Mouse (Mus musculus): ENCODE measurements around the gene Tm6sf1.
"Not testable (repeated sequence)": the region's sequence is repeated elsewhere in the genome, so short reads cannot be mapped to it uniquely, and the experiment has no call there.

Tm6sf1 gene

GRCm38 (mm10) chr7:81858968-81859721, at the start of gene Tm6sf1:
Gene Tm6sf1 (plus strand): TSS chr7:81859001.
- DNase-seq: peak; percentile 67

- DNase-seq: no peak
Observed at GRCm38 (mm10) chr7:81824906-81825305, 33.9 kb upstream of the Tm6sf1 start.

DNA sequence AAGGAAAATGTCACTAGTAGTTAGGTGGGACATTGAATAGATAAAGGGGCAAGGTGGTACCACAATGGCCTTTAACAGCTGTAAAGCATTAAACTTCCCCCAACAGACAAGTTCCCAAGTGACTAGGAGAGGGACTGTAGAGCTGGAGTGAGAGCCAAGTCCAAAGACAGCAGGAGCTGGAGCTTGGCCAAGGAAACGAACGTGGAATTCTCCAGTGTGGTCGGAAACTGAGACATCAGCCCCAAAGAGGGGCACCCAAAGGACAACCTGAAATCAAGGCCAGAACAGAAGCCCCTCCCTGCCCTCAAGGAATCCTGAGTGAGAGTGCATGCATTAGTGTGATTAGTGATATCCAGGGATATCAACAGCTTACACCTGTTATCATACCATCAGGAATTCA, 33.4 kb upstream of the Tm6sf1 start:
- peak; percentile 72 for DNase-seq

DNA sequence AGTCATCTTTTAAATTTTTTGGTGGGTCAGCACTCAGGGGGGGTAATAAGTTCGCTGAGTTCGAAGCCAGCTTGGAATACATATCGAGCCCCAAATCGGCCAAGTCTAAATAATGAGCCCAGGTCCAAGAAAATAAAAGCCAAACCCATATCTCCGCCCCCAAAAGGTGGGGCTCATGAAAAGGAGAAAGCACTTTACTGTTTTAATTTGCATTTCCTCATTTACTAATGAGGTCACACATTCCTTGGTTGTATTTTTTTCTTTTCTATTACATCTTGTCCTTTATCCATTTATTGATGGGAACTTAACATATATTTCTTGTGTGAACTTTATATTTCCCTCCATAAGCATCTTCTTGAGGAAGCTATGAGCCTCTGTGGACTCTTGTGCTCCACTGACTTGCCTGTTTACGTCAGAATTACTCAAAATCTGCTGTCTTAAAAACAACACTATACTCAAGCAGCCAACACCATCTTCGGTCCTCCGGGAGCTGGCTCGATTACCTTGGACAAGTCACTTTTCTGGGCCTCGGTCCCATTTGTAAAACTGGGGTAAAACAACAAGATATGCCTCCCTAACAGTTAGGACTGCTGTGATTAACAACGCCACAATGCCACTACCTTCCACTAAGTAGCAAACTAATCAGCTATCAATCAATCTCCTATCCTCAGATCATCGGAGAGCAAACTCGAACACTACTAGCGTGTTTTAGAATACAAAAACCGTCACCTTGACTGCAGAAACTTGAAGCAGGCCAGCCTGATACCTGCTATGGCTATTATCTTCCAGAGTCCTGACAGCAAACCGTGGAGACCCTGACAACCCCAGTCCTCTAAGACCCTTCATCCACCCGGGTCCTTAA, 30.8 kb upstream of the Tm6sf1 start:
- DNase-seq: no peak

GRCm38 (mm10) chr7:81828681-81829378, 30.0 kb upstream of the Tm6sf1 start:
- peak; percentile 68 for DNase-seq

- peak; percentile 94 for DNase-seq
Observed at GRCm38 (mm10) chr7:81829379-81829894, 29.4 kb upstream of the Tm6sf1 start, which contains the start of gene Btbd1. Gene Btbd1 (minus strand): TSS chr7:81829431.

DNA sequence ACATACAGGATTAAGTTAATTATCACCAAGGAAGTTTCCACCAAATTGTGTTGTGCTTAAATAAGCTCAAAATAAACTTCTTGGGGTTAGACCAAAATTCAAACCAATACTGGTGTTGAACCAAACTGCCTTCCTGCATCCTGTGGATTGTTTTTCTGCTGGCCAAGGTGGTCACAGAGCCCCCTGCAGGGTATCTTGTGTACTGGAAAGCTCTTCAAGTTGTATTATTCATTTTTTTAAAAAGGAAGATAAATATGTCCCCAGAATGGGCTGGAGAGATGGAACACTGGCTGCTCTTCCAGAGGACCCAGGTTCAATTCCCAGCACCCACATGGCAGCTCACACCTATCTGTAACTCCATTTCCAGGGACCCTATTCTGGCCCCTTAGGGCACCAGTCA, 24.0 kb upstream of the Tm6sf1 start:
- no peak for DNase-seq

- DNase-seq: no peak
Observed at GRCm38 (mm10) chr7:81835430-81835829, 23.4 kb upstream of the Tm6sf1 start.

DNA sequence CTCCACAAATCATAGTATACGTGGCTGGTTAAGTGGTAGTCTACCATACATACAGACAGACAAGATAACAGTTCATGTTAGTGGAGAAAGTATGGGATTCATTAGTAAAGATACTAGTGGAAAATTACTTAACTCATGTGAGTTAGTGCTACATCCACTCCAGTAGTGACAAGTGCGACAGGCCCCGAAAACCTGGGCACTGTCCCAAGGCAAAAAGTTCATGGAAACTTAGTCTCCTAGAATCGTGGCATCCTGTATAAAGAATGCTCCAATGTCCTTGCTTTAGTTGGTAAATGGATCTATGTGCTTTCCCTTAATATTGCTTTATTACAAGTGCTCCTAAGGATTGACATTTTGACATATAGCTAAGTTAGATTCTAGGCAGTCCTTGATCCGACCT, 21.0 kb upstream of the Tm6sf1 start:
- not testable (repeated sequence) for DNase-seq

GRCm38 (mm10) chr7:81839746-81840145, 19.1 kb upstream of the Tm6sf1 start:
- no peak for DNase-seq

DNA sequence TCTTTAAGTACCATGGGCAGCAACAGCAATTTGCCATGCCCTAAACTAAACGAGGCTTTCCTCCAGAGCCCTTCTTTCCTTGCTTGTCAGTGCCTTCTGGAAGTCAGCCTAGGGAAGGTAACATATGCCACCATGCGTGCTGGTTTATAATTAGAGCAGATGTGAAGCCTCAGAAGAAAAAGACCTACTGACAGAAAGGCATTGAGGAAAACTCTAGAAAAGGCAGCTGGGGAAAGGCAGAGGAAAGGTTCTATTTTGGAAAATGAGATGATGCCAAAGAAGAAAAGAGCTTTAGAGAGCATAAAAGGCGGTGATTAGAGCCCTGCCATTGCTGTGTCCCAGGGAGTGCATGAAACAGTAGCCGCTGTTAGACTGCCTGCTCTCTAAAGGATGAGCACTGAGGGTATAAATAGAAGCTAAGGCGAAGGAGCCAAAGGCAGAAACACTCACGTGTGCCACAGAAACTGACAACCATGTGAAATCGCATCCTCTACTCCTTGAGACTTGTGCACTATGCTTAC, 18.1 kb upstream of the Tm6sf1 start:
- DNase-seq: no peak

DNA sequence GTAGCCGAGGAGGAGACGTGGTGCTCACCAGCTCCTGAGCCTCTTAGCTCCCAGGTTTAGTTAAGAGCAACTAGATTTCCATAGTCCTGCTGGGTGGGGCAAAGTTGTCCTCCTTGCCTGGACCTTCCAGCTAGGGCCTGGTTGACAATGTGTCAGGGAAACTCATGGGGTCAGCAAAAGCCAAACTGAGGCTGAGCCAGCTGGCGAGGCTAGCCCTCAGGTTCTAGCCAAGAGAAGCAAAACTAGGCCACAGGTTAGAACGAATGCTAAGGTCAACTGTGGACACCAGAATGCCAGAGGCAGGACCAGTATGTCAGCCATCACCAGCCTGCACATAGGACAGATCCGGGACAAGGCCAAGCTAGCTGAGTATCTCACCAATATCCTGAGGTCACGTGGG, 17.4 kb upstream of the Tm6sf1 start:
- DNase-seq: no peak

DNA sequence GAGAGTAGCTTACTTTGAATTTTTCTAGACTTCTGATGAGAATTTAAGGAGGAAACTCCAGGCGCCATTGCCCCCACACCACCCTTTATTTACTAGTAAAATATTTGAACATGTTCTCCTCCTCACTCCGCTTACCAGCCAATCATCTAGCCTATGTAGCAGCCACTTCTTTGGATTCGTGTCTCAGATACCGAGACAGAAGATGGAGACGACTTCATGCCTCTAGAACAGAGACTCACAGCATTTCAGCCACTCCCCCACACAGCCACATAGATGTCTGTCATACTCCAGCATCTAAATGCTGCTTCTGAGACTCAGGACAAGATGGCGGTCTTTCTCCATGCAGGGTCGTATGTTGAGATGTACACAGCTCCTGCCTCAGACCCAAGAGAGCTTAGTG, 16.7 kb upstream of the Tm6sf1 start:
- no peak for DNase-seq

DNA sequence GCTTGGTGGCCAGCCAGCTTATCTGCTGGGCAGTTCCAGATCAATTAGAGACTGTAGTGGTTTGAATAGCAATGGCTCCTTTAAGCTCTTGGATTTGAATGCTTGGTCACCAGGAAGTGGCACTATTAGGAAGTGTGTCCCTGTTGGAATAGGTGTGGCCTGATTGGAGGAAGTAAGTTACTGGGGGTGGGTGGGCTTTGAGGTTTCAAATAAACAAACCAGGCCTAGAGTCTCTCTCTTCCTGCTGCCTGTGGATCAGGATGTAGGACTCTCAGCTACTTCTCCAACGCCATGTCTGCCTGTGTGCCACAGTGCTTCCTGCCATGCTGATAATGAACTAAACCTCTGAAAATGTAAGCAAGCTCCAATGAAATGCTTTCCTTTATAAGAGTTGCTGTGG, 15.8 kb upstream of the Tm6sf1 start:
- DNase-seq: no peak

GRCm38 (mm10) chr7:81843903-81844302, 14.9 kb upstream of the Tm6sf1 start:
- DNase-seq: no peak

- DNase-seq: no peak
Observed at GRCm38 (mm10) chr7:81844801-81845200, 14.0 kb upstream of the Tm6sf1 start.

GRCm38 (mm10) chr7:81845313-81845712, 13.5 kb upstream of the Tm6sf1 start:
- no peak for DNase-seq

- DNase-seq: no peak
Observed at GRCm38 (mm10) chr7:81846008-81846407, 12.8 kb upstream of the Tm6sf1 start.

GRCm38 (mm10) chr7:81847010-81847409, 11.8 kb upstream of the Tm6sf1 start:
- DNase-seq: no peak

GRCm38 (mm10) chr7:81847777-81848176, 11.0 kb upstream of the Tm6sf1 start:
- no peak for DNase-seq

DNA sequence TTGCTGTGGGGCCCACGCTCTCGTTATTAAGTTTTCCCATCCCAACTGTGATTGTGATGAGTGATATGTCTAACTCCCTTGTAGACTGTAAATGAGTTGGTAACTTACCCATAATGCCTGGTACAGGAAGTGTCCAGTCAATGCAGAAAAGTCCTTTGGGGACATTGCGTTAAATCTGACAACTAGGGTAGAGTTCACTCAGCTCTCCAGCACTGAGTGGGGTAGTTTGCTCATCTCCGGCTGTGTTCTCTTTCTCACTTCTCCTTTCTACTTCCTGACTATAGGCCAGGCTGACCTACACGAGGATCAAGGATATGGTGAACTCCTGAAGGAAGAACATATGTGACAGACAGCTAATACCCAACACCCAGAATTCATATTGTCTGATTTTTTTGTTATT, 9.6 kb upstream of the Tm6sf1 start:
- DNase-seq: no peak

DNA sequence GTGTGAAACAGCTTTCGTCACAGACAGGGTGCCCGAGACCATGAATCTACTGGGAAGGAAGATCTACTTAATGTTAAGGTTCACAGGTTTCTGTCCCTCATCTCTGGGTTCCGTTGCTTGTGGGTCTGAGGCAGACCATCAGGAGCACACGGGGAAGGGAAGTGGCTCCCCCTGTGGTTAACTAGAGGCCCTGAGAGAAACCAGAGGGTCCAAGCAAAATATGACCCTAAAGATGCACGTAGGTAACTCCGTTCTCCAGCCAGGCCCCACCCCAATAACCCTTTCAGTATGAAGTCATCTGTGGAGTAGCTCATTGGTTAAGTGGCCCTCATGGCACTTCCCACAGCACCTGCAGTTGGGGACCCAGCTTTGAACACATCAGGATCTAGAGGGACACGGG, 9.2 kb upstream of the Tm6sf1 start:
- DNase-seq: no peak

DNA sequence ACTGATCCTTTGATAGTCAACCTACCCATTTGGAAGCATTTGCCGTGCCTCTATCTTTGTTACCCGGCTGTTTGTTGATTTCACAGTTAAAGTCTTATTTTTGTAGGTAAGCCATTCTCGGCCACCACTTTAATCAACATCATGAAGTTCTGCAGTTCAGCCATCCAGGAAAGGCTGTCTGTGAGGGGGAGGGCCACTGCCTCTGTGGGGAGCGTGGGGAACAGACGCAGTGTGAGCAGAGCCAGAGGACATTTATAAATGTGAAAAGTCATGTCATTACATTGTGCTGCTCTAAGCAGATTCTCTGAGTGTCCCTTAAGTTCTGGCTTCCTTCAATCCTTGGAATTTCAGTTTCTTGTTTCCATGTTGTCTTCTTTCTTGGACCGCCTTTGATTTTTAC, 8.6 kb upstream of the Tm6sf1 start:
- no peak for DNase-seq
